In genomic region chr12:110277965-110278307, GRCm38 (mm10) we compare ENCODE assay signal across 8 mouse cellular contexts. TPM values are rescaled to one million over a fixed set of nuclear protein-coding genes. Genes with fewer than 3 reads are reported as not detected.
A peak's percentile ranks its signal among the peaks of the same experiment; 100 is the strongest.
DNase-seq lines count a peak whose midpoint lies in the region; ATAC-seq and TF ChIP-seq lines count a peak whose summit lies in the region.

No protein-coding gene starts in this region.

- peak overlapping the region; percentile 46 for H3K4me3 ChIP-seq in forebrain, embryonic 16.5 days (replicated peaks; ENCODE audit: low read length)
- peak overlapping the region; percentile 52 for H3K4me3 ChIP-seq in lung, embryonic 16.5 days (ENCODE audit: low read length)
- peak overlapping the region; percentile 43 for H3K4me3 ChIP-seq in stomach, postnatal 0 days (ENCODE audit: low read depth, low read length)

- under 1% methylated on average over 53 of the region's 58 CpGs for WGBS in forebrain, embryonic 16.5 days
- WGBS in lung, embryonic 16.5 days, result 1% methylated on average over 45 of the region's 58 CpGs
- under 1% methylated on average over 56 of the region's 58 CpGs for WGBS in stomach, postnatal 0 days

- peak; percentile 54; the same call in 1 of the 2 replicates for ATAC-seq in forebrain, embryonic 16.5 days
- ATAC-seq in lung, embryonic 16.5 days (ENCODE audit: low read depth), result peak; percentile 53
- 0 out of 2 replicates have a peak, but pooled peaks have one; percentile 13 for ATAC-seq in stomach, postnatal 0 days (ENCODE audit: low FRiP score, low TSS enrichment)

- peak overlapping the region; percentile 59 for H3K4me2 ChIP-seq in forebrain, embryonic 16.5 days (ENCODE audit: low read length)
- H3K4me2 ChIP-seq in lung, embryonic 16.5 days (ENCODE audit: low read depth, low read length), result peak overlapping the region; percentile 78
- peak overlapping the region; percentile 72 for H3K4me2 ChIP-seq in stomach, postnatal 0 days (replicated peaks; ENCODE audit: low read depth)

- no peak overlapping the region for H3K27ac ChIP-seq in forebrain, embryonic 16.5 days (ENCODE audit: low read length)
- no peak overlapping the region for H3K27ac ChIP-seq in lung, embryonic 16.5 days (ENCODE audit: low read length)
- no peak overlapping the region for H3K27ac ChIP-seq in stomach, postnatal 0 days (replicated peaks)

- H3K36me3 ChIP-seq in forebrain, embryonic 16.5 days (ENCODE audit: control insufficient read depth, insufficient read depth), result no peaks in the 10 kb centered on the region
- no peaks in the 10 kb centered on the region for H3K36me3 ChIP-seq in lung, embryonic 16.5 days (ENCODE audit: control insufficient read depth, insufficient read depth, low read length)
- H3K36me3 ChIP-seq in stomach, postnatal 0 days (ENCODE audit: control insufficient read depth, insufficient read depth, low read length), result no peaks in the 10 kb centered on the region

- peaks cover 73% of the 10 kb centered on the region for H3K27me3 ChIP-seq in forebrain, embryonic 16.5 days (replicated peaks; ENCODE audit: control insufficient read depth, insufficient read depth, low read length)
- peaks cover 72% of the 10 kb centered on the region for H3K27me3 ChIP-seq in lung, embryonic 16.5 days (ENCODE audit: control insufficient read depth, insufficient read depth, low read depth, low read length)
- peaks cover 37% of the 10 kb centered on the region; the same call in 1 of the 2 replicates for H3K27me3 ChIP-seq in stomach, postnatal 0 days (ENCODE audit: control insufficient read depth, insufficient read depth, low read length)

- peak overlapping the region; percentile 30; the same call in 1 of the 2 replicates for H3K9ac ChIP-seq in forebrain, embryonic 16.5 days (replicated peaks; ENCODE audit: low read depth, low read length)
- H3K9ac ChIP-seq in lung, embryonic 16.5 days (ENCODE audit: low read length), result peak overlapping the region; percentile 47; the same call in 1 of the 2 replicates
- peak overlapping the region; percentile 31 for H3K9ac ChIP-seq in stomach, postnatal 0 days (ENCODE audit: low read length)

- peaks cover 17% of the 10 kb centered on the region for H3K4me1 ChIP-seq in forebrain, embryonic 16.5 days (replicated peaks; ENCODE audit: control insufficient read depth, insufficient read depth, low read length)
- H3K4me1 ChIP-seq in lung, embryonic 16.5 days (replicated peaks; ENCODE audit: control insufficient read depth, insufficient read depth, low read length), result peaks cover 9% of the 10 kb centered on the region; the same call in 1 of the 2 replicates
- 0 out of 2 replicates have a peak, but pooled peaks cover 2% of the 10 kb centered on the region for H3K4me1 ChIP-seq in stomach, postnatal 0 days (replicated peaks; ENCODE audit: control insufficient read depth, insufficient read depth)

- peak; percentile 51; the same call in 1 of the 2 replicates for TF ChIP-seq CTCF in stomach, postnatal 0 days (IDR thresholded peaks at IDR 0.05; ENCODE audit: low read depth)

- peak; percentile 91 for DNase-seq in heart, adult 11 months
- DNase-seq in heart, adult 9 months (ENCODE audit: low spot score in 2 of 2), result no peak
- peak; percentile 20 to 42 for DNase-seq in kidney, adult 8-10 months
- peak; percentile 47 for DNase-seq in stomach, postnatal 0 days (ENCODE audit: low spot score)
- DNase-seq in left cerebral cortex, adult 11 months (ENCODE audit: low spot score), result no peak
- DNase-seq in cerebellum, adult 11-12 months, result no peak

- no peak for TF ChIP-seq EP300 in stomach, postnatal 0 days (optimal IDR thresholded peaks at IDR 0.05)

- H3K9me3 ChIP-seq in forebrain, embryonic 16.5 days (ENCODE audit: control insufficient read depth, low read length), result no peaks in the 10 kb centered on the region
- H3K9me3 ChIP-seq in lung, embryonic 16.5 days (ENCODE audit: control insufficient read depth, low read length), result no peaks in the 10 kb centered on the region
- no peaks in the 10 kb centered on the region for H3K9me3 ChIP-seq in stomach, postnatal 0 days (ENCODE audit: control insufficient read depth, low read length)

RNA-seq across cellular contexts. Expression of gene Dio3, which starts 0.9 kb away (rescaled TPM):
- polyA plus RNA-seq in forebrain, embryonic 16.5 days (2015; fragmentation: Nextera tagmentation; extraction: Ambion mirVana), result 4.1 and 5.4 TPM in 2 replicates
- 0.19 and 0.38 TPM in 2 replicates for polyA plus RNA-seq in lung, embryonic 16.5 days (2015; fragmentation: Nextera tagmentation; extraction: Ambion mirVana)
- 0.73 and 0.91 TPM in 2 replicates for polyA plus RNA-seq in stomach, postnatal 0 days (2015; fragmentation: Nextera tagmentation; extraction: Ambion mirVana)

Comparison
In these comparisons a context has a peak if more than half of its experiments do, and no peak if none do; other contexts are left out.
1. DNase-seq: peak in heart, adult 11 months (single experiment), kidney, adult 8-10 months (2 of 2) and stomach, postnatal 0 days (single experiment); none in heart, adult 9 months (0 of 2), left cerebral cortex, adult 11 months (single experiment) and cerebellum, adult 11-12 months (single experiment).
2. Peak in every context shown above with its lines, with median percentiles within 50 percentile points of each other: ATAC-seq, H3K4me2 ChIP-seq, H3K4me3 ChIP-seq and H3K9ac ChIP-seq.